Mouse (Mus musculus): Measurements from ENCODE around the gene Kcnb1. TPM values are rescaled to one million over a fixed set of nuclear protein-coding genes. Genes with fewer than 3 reads are reported as not detected.
A peak's percentile ranks its signal among the peaks of the same experiment; 100 is the strongest.

Kcnb1 gene
- total RNA-seq, 2 experiments from 2014 or later: 38.0 to 42.7 TPM

- DNase-seq (ENCODE audit: low spot score in 2 of 2): no peak
Observed at GRCm38 (mm10) chr2:167063906-167064496, 126.0 kb downstream of the Kcnb1 start.

GRCm38 (mm10) chr2:167062965-167063880 is 126.7 kb downstream of the Kcnb1 start, which contains the start of gene Znfx1:
Gene Znfx1 (minus strand): TSS chr2:167063015.
- peak; percentile 98 for DNase-seq (ENCODE audit: low spot score in 2 of 2)

- peak; percentile 91 to 93 for DNase-seq (ENCODE audit: low spot score in 2 of 2)
Observed at GRCm38 (mm10) chr2:167062497-167062911, 127.5 kb downstream of the Kcnb1 start.

GRCm38 (mm10) chr2:167061381-167062034 is 128.4 kb downstream of the Kcnb1 start:
- no peak for DNase-seq (ENCODE audit: low spot score in 2 of 2)

GRCm38 (mm10) chr2:167060761-167061160 is 129.2 kb downstream of the Kcnb1 start:
- DNase-seq (ENCODE audit: low spot score in 2 of 2): no peak

- no peak for DNase-seq (ENCODE audit: low spot score in 2 of 2)
Observed at GRCm38 (mm10) chr2:167060360-167060759, 129.6 kb downstream of the Kcnb1 start.

- no peak for DNase-seq (ENCODE audit: low spot score in 2 of 2)
Observed at GRCm38 (mm10) chr2:167059960-167060359, 130.0 kb downstream of the Kcnb1 start.

- DNase-seq (ENCODE audit: low spot score in 2 of 2): no peak
Observed at GRCm38 (mm10) chr2:167059536-167059935, 130.4 kb downstream of the Kcnb1 start.

GRCm38 (mm10) chr2:167058814-167059387 is 131.1 kb downstream of the Kcnb1 start:
- DNase-seq (ENCODE audit: low spot score in 2 of 2): no peak

- DNase-seq (ENCODE audit: low spot score in 2 of 2): no peak
Observed at GRCm38 (mm10) chr2:167058201-167058600, 131.8 kb downstream of the Kcnb1 start.

- no peak for DNase-seq (ENCODE audit: low spot score in 2 of 2)
Observed at GRCm38 (mm10) chr2:167056942-167057323, 133.0 kb downstream of the Kcnb1 start.

- no peak for DNase-seq (ENCODE audit: low spot score in 2 of 2)
Observed at GRCm38 (mm10) chr2:167056210-167056941, 133.6 kb downstream of the Kcnb1 start.

- DNase-seq (ENCODE audit: low spot score in 2 of 2): peak in 1 of 2 experiments; percentile 58
Observed at GRCm38 (mm10) chr2:167055386-167055785, 134.6 kb downstream of the Kcnb1 start.

- DNase-seq (ENCODE audit: low spot score in 2 of 2): no peak
Observed at GRCm38 (mm10) chr2:167053127-167053844, 136.7 kb downstream of the Kcnb1 start.

- DNase-seq (ENCODE audit: low spot score in 2 of 2): no peak
Observed at GRCm38 (mm10) chr2:167048698-167049358, 141.1 kb downstream of the Kcnb1 start.

GRCm38 (mm10) chr2:167048223-167048622 is 141.7 kb downstream of the Kcnb1 start:
- no peak for DNase-seq (ENCODE audit: low spot score in 2 of 2)
